Mouse (Mus musculus) CD8-positive naive resting alpha-beta T cell, adult 2 months (primary cell): ENCODE results near the gene Rin2.

ENCODE experiments used
- DNase-seq, 2 experiments: peaks; one replicate each; pipeline ENCODE4 v3.0.0; 2022; ENCODE audit warnings: low read depth in 2 of 2, low spot score in 2 of 2

The Rin2 gene

GRCm38 (mm10) chr2:145785758-145786617 is 111.0 kb downstream of the Rin2 start:
- no peak for DNase-seq

- no peak for DNase-seq
These were observed 111.6 kb downstream of the Rin2 start for GRCm38 (mm10) chr2:145786618-145786932.

- no peak for DNase-seq
These were observed 112.5 kb downstream of the Rin2 start for GRCm38 (mm10) chr2:145787486-145787885.

- DNase-seq = no peak
These were observed 113.7 kb downstream of the Rin2 start for GRCm38 (mm10) chr2:145788562-145789346.

- no peak for DNase-seq
These were observed 118.7 kb downstream of the Rin2 start for GRCm38 (mm10) chr2:145793702-145794101.

- DNase-seq = peak in 1 of 2 experiments; percentile 3
These were observed 119.4 kb downstream of the Rin2 start for GRCm38 (mm10) chr2:145794318-145794954.

GRCm38 (mm10) chr2:145797851-145798250 is 122.8 kb downstream of the Rin2 start:
- no peak for DNase-seq

- no peak for DNase-seq
These were observed 123.9 kb downstream of the Rin2 start for GRCm38 (mm10) chr2:145798954-145799353.

- no peak for DNase-seq
These were observed 126.5 kb downstream of the Rin2 start for GRCm38 (mm10) chr2:145801322-145802052.

GRCm38 (mm10) chr2:145802626-145803025 is 127.6 kb downstream of the Rin2 start:
- no peak for DNase-seq

- DNase-seq = no peak
These were observed 128.9 kb downstream of the Rin2 start for GRCm38 (mm10) chr2:145803822-145804342.

GRCm38 (mm10) chr2:145804524-145804923 is 129.5 kb downstream of the Rin2 start:
- DNase-seq = no peak

- no peak for DNase-seq
These were observed 132.3 kb downstream of the Rin2 start for GRCm38 (mm10) chr2:145807276-145807675.

GRCm38 (mm10) chr2:145808251-145808650 is 133.2 kb downstream of the Rin2 start:
- no peak for DNase-seq

GRCm38 (mm10) chr2:145808667-145809066 is 133.7 kb downstream of the Rin2 start:
- no peak for DNase-seq

GRCm38 (mm10) chr2:145810676-145811075 is 135.7 kb downstream of the Rin2 start:
- DNase-seq = no peak

- DNase-seq = no peak
These were observed 137.8 kb downstream of the Rin2 start for GRCm38 (mm10) chr2:145812818-145813217.

GRCm38 (mm10) chr2:145817195-145817594 is 142.2 kb downstream of the Rin2 start:
- no peak for DNase-seq

GRCm38 (mm10) chr2:145822013-145822782 is 147.2 kb downstream of the Rin2 start:
- DNase-seq = no peak
